Mouse (Mus musculus) thymus, adult 18-20 months (tissue): ENCODE results near the gene Crocc.

ENCODE experiments used
- DNase-seq, 2 experiments: peaks; one replicate each; pipeline ENCODE4 v3.0.0; 2022; ENCODE audit warnings: mixed read lengths in 2 of 2

Gene Crocc

DNA sequence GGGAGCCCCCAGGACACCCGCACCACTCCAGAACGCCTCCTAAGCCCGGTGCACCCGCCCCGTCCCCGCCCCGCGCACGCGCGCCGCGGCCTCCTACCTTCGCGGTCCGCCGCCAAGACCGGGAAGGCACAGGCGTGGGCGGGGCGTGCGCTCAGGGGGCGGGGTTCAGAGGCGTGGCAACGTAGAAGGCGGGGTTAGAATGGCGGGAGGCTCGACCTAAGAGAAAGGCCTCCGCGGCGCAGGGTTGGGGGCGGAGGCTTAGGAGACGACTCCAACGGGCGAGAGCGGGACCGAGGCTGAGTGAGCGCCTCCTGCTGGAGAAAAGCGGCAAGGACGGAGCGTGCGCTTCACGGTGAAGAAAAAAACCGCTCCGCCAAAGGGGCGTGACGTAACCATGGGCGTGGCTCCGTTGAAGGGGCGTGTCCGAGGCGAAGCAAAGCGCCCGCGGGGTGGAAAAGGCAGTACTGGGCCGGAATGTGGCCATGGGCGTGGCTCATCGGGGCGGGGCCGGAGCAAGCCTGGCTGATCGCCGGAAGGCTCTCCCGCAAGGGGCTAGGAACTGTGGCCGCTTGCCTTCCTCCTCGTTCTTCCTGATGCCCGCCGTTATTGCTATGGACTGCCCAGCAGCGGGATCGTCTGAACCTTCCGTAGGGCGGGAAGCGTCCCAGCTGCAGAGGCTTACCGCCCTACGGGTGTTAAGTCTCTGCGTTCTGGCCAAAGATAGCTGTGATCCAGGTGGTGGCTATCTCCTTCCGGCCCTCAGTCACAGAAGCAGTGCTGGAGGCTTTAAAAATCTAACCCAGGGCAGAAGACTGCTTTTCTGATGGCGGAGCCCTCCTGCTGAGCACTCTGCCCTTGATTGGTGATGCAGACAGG lies at the start of gene Crocc:
Crocc (minus strand) TSS at position 125 of the 876 bp plus-strand sequence.
- DNase-seq: peak; percentile 98

DNA sequence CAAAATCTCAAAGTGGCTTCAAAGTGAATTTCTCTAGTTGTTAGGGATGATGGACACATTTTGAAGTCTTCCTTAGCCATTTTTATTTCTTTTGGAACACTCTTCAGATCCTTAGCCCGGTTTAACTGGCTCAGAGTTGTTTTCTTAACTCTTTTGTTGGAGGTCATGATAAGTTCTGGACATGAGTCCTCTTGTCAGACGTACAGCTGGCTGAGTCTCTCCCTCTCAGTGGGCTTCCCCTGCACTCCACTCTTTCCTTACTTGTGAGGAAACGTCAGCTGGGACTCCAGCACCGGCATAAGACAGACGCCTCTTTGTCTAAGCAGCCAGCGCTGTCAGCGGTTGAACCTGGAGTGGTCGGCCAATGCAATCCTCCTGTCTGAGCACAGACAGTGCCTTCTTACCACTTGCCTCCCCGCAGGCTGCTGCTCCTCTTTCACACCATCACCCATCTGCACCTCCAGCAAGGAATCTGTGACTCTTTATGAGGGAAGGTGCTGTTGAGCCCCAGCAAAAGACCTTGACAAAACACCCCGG lies 47.9 kb upstream of the Crocc start:
- DNase-seq: no peak

DNA sequence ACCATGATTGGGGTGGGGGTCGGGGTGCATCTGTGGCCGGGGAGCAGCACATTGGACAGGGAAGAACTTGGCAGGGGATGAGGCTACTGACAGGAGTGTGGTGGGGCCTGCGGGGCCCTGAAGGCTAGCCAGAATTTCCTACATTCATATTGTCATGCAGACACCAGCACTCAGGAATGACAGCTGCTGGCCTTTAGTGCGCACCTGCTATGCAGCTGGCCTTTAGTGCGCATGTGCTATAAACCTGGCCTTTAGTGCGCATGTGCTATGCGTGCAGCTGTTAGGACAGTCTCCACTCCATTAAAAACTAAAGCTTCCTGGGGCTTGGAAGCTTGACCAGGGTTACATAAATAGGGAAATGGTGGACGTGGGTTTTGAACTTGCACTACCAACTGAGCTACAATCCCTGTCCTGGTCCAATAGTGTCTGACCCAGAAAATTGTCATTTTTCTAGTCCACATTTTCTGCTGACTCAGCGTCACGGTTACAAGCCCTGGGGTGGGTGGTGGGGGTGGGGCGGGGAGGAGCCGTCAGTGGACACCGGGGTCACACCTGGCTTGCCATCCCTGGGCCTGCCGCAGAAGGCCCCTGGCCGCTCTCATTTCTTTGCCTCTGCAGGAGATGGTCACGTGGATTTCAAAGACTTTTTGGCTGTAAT lies 46.3 kb upstream of the Crocc start:
- no peak for DNase-seq

DNA sequence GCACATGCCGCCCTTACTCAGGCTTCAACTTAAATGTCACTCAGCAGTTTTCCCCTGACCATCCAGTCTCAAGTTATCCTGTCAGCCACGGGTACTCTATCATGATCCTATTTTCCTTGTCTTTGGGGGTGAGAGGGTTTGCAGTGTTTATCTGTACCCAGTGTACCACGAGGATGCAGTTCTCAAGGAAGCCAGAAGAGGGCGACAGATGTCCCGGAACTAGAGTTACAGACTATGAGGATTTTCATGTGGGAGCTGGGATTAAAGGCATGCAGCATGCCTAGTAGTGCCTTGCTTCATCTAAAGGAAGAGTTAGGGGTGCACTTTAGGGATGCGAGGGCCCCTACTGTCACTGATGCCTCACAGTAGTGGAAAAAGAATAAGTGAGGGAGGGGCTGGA lies 41.5 kb upstream of the Crocc start:
- no peak for DNase-seq

DNA sequence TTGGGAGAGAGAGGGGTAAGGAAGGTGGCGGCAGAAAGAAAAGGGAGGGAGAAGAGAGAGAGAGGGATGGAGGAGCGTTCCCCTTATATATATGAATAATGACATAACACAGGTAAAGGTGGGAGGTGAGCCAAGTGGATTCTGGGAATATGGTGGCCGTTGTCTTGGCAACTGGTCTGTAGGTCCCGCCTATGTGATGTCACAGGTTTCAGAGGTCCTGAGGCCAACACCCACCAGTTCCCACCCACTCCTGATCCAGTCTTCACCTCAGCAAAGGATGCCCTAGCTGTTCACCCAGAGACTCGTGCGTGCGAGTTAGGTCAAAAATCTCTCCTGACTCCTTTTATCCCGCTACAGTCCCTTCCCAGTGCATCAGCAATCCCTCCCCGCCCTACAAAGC lies 40.9 kb upstream of the Crocc start:
- DNase-seq: no peak

DNA sequence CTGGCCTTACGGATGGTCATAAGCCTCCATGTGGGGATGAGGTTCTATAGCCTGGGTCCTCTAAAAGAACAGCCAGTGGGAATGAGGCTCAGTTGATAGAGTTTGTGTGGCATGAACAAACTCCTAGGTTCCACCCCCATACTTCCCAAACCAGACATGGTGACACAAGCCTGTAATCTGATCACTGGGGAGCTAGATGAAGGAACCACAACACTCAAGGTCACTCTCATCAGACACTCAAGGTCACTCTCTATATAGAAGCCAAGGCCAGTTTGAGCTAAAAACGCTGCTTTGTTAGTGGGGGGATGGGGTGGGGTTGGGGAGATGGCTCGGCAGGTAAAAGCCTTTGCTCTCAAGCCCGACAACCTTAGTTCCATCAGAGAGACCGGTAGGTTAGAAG lies 39.6 kb upstream of the Crocc start:
- no peak for DNase-seq

DNA sequence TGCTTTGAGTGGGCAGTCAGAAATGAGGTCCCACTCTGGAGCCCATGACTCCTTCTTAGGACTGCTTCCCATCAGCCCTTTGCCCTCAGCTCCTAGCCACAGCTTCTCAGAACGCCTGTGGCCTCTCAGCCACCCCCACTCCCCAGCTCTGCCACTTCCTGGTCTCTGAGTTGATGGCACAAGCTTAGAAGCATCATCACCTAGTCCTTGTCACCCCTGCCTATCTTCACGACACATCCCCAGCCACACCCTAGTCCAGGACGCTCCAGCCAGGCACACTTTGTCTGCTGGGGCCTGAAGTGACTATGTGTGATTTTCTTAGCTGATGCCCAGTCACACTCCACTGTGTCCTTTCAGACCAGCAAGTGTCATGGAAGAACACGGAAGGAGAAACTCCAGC lies 38.6 kb upstream of the Crocc start:
- no peak for DNase-seq

DNA sequence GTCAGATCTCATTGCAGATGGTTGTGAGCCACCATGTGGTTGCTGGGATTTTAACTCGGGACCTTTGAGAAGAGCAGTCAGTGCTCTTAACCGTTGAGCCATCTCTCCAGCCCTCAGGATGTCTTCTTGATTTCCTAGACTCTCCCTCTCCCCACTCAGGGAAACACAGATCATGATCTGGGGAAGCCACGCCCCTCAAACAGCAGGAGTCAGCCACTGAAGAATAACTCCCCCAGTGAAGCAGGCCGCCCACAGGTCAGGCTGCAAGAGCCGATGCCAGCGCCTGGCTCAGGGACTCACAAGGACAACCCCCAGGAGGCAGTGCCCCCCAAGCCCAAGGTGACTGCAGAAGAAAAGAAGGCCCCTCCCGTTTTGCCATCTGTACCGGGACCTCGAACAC lies 36.4 kb upstream of the Crocc start:
- DNase-seq: no peak

DNA sequence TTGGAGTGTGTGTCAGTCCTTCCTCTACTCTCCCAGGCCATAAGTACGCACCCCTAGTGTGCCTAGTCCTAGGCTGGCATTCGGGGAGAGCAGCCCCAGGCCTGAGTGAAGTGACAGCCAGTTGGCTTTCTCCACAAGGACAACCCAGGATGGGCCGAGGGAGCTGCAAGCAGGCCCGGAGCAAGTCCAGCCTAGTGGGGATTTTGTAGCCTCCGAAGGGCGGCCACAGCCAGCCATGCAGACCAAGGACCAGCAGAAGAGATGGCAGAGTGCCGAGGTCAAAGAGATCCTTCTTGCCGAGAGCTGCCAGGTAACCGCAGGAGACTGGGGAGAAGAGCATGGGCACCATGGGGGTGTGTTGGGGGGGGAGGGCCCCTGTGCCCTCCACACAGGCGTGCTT lies 34.7 kb upstream of the Crocc start:
- no peak for DNase-seq

DNA sequence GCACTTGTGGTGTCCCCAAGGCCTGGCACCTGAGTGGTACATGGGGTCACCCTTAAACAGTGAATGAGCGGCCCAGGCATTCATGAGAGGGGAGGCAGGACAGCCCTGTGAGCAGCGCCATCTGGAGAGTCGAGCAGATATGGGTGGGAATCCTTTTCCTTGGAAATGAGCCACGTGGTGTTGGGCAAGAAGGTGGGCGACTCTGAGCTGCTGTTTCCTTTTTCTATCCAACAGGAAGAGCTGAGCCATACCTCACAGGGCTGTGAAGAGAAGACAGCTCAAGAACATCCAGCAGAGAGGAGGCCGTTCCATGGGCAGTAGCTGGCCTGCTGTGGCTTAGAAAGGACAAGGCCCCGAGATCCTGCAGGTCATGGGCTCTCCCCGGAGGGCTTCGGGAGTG lies 28.4 kb upstream of the Crocc start:
- DNase-seq: no peak

DNA sequence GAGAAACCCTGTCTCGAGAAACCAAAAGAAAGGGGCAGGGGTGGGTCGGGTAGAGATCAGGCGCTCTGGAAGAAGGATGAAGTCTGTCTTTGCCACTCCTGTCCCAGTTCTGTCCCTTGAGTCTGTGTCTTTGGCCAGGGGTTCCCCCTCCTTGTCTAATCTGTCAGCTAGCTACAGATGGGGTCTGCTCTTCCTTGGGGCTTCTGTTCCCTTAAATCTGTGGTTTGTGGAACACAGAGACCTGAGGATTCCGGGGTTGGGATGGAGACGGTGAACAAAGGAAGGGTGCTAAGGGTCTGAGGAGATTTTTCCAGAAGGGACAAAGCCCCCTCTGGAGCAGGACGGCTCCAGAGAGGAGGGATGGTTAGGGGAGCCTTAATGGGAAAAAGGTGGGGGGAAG lies 27.7 kb upstream of the Crocc start, which contains the start of gene Spata21:
Spata21 (plus strand) TSS at position 301 of the 400 bp plus-strand sequence.
- DNase-seq: no peak

DNA sequence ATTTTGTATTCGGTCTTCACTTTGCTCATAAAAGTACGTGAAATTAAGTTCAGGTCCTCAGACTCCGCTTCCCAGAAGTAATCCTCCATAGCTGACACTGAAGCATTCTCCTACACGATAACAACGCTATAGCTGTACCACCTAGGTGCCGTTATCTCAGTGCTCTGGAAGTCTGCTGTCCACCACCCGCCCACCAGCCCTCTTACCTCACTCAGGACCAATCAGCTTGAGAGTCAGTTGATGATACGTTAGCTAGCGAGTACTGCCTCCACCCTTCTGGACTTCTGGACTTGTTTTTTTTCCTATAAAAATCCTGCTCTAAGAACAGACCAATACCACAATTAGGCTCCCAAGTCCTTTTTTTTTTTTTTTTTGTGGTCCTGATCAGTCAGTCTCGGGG lies 26.5 kb upstream of the Crocc start:
- DNase-seq: no peak

DNA sequence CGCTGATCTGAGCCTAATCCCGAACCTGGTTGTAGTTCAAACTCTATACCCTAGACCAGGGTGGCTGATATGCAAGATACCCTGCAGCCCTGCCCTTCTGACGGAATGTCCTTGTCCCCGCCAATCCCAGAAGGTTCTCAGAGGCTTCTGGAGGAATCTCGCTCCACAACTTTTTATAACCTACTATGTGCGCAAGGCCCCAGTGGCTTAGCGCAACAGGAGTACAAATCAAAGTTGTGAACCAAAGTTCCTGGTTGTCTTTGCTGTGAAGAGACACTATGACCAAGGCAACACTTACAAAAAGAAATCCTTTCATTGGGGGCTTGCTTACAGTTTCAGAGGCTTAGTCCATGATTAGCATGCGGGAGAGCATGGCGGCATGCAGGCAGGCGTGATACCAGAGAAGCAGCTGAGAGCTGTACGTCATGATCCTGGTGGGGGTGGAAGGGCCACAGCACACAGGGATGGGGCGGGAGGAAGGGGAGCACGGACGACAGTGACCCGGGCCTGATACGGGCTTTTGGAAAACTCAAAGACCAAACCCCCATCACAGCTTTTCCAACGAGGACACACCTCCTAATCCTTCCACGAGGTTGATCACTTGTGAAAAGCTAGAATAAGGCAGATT lies 18.3 kb upstream of the Crocc start:
- DNase-seq: no peak

DNA sequence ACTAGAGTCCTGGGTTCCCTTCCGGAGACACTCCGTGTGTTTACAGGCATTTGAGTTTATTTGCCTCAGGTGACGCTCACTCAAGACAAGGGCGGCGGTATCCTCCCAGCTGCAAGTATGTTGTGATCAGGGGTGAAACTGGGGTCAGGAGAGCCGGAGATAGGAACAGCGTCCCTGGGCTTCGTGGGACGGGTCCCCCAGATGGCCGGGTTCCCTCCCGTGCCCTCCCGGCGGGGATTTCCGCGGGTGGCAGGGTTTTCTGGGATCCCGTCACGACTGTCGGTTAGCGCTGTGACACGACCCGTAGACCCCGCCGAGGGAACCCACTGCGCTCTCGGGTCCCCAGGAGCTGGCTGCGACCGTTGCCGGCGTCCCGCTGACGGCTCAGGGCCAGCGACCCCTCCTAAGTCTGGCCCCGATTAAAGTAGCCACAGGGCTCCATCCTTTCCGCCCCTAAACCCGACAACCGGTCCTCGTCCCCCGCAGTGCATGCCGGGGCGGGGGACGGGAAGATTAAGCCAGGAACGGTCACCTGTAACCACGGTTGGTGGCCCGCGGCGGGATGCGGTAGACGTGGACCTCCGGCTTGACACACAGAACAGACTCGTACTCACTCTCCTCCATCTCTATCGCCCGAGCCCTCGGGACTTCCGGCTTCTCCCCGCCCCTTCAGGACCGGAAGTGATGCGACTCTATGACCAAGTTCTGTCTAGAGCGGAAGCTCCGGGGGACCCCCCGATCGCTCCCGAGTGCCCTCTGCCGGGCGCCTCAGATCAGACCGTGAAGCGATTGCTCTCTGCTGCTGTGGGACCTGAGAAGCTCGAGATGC lies 17.5 kb upstream of the Crocc start, which contains the start of gene Necap2:
Necap2 (minus strand) TSS at position 677 of the 829 bp plus-strand sequence.
- peak; percentile 90 to 91 for DNase-seq

DNA sequence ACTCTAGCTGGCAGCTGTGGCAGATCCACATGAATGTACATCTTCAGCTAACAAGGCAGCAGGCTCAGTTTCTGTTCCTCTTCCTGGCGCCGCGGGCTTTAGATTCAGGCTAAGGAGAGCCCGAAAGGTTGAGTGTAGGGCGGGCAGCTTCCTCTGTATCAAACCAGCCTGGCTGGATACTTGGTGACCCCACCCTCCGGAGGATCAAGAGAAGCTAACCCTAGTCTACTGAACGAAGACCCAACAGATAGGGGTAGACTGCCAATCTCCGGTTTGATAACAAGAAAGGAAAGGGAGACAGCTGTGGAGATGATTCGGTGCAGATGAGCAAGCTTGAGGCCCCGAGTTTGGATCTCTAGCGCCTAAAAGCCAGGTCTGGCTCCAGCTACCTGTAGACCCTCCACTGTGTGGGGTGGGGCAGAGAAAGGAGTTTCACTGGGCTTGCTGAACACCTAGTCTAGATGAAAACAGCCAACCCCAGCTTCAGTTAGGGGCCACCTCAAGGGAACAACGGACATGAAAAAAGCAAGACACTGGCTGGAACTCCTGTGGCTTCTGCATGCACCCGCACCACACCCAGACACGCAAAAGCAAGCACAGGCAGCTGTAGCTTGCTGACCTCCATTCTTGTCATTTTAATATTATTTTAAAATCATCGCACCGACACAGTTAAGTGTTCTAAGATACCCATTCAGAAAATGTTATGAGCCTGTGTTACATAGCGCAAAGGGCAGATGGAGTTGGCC lies 16.6 kb upstream of the Crocc start:
- DNase-seq: no peak

DNA sequence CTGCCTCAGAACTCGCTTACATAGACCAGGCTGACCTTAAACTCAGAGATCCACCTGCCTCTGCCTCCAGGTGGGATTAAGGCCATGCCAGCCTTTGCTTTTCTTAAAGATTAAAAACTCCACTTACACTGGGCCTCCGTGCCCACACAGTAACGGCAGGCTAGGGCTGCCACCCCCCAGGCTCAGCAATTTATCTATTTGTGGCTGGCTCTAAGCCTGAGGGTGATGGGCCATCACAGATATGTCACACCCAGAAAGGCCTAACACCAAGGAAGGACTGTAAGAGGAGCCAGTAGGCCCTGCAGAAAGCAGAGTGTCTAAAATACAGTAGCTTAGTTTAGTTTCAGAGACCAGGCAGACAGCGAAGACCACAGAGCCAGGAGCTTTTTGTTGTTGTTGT lies 13.8 kb upstream of the Crocc start:
- no peak for DNase-seq

DNA sequence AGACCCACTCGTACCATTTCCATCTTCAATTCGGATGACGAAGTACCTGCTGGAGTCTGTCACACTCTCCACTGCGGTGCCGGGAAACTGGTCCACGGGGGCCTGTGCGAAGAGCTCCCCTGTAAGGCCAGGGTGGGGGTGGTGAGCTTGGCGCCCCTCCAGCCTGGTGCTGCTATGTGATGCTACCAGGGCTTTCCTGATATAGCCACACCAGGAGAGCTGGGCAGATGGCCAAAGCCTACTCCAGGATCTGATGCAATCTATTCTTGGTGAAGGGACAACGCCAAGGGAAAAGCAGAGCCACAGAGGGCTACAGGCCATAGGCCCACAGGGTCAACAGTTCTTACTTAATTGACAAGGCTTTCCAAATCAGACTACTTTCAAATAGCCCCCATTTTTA lies 13.3 kb upstream of the Crocc start:
- no peak for DNase-seq

DNA sequence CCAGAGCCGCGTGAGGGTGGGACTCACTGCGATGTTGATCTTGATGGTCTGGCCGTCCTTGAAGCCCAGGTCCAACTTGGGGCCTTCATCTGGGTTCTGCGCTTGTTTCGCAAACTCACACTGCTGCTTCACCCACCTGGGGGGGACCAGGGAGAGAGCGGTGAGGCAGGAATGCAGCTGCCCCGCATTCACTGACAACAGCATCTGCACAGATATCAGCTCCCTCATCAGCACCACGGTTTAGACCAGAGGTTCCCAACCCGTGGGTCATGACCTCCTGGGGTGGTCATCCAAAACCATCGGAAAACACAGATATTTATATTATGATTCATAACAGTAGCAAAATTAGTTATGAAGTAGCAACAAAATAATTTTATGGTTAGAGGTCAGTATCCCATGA lies 12.2 kb upstream of the Crocc start:
- DNase-seq: no peak

DNA sequence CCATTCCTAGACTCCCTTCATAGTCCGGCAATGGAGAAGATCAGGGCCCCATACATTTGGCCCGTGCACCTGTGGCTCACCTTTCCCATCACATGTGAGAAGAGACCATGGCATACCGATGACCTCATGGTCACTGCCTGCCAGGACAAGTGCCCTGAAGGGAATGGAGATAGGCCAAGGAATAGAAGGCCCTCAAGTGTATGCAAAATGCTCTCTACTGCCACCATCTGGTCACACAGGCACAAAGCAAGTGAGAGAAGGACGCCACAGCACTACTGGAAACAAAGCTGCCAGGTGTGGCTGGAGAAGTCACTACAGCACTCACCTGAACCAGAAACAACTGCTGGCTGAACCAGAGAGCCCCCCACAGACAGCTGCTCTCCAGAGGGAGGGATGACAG lies 9.4 kb upstream of the Crocc start:
- DNase-seq: no peak

DNA sequence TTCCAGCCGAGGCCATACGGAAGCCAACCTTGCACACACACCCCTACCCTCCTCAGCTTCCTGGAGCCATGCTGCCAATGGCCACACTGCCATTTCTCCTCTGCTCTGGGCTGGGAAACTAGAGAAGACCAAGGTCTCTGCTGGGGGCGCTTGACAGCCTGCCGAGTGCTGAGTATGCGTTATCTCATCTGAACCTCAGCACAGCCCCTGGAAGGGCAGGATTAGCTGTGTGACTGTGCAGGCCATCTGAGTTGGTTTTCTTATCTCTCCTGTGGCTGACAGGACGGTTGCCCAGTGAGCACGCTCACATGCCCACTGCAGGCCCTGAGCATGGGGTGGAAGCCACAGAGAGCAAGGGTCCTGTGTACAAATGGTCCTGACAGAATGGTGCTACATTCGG lies 8.3 kb upstream of the Crocc start:
- no peak for DNase-seq

DNA sequence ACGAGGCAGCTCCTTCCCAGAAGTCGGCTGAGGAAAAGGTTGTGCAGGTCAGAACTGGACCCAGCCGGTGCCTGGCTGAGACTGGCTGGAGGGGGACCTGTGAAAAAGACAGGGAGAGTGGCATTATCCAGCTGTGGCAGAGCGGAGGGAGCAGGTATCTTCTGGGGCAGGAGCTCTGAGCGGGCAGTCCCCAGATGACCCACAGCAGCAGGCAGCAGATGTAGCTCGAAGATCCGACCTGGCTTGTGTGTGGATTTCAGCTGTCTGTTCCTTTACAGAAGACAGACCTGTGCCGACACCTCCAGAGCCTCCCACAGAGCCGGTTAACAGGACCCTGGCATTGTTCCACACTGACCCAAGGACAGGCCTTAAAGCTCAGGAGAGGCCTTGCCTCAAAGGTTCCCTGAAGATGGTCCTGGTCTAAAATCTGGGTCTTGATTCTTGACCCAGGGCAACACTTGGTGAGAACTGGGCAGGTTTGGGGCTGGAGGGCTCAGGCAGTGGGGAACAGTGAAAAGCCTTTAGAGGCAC lies 7.2 kb upstream of the Crocc start:
- no peak for DNase-seq
